8 mouse cellular contexts compared by ENCODE assay signal in genomic region chr9:100582883-100583575, GRCm38 (mm10). TPM values are rescaled to one million over a fixed set of nuclear protein-coding genes. Genes with fewer than 3 reads are reported as not detected.
A peak's percentile ranks its signal among the peaks of the same experiment; 100 is the strongest.
DNase-seq lines count a peak whose midpoint lies in the region; ATAC-seq lines count a peak whose summit lies in the region.

No protein-coding gene starts in this region.

- H3K4me1 ChIP-seq in heart, embryonic 15.5 days (replicated peaks): peaks cover 23% of the 10 kb centered on the region

- H3K36me3 ChIP-seq in heart, embryonic 15.5 days: no peaks in the 10 kb centered on the region

- intact Hi-C loops in left cerebral cortex, postnatal 10 days (cut with DNase I): no loop called here

- WGBS in heart, embryonic 15.5 days: 49% methylated on average over 13 of the region's 13 CpGs

- no peak overlapping the region for H3K4me3 ChIP-seq in heart, embryonic 15.5 days

- peak overlapping the region; percentile 57 for H3K27ac ChIP-seq in heart, embryonic 15.5 days

- peak overlapping the region; percentile 23; the same call in 1 of the 2 replicates for H3K4me2 ChIP-seq in heart, embryonic 15.5 days

- no peaks in the 10 kb centered on the region for H3K9me3 ChIP-seq in heart, embryonic 15.5 days (replicated peaks)

- no peak for DNase-seq in heart, adult 8-10 months (ENCODE audit: low spot score)
- DNase-seq in adrenal gland, adult 2 months: peak; percentile 74
- peak; percentile 69 for DNase-seq in kidney, adult 11 months
- DNase-seq in lung, postnatal 25 days (ENCODE audit: low spot score): peak; percentile 85
- DNase-seq in spleen, postnatal 36 days (ENCODE audit: low spot score in 2 of 2): no peak
- no peak for DNase-seq in left cerebral cortex, postnatal 10 days (ENCODE audit: extremely low spot score in 1 of 2, low spot score in 2 of 2)
- DNase-seq in left cerebral cortex, adult 18-20 months (ENCODE audit: low spot score in 2 of 2): no peak

- H3K9ac ChIP-seq in heart, embryonic 15.5 days: no peak overlapping the region

- ATAC-seq in heart, embryonic 15.5 days (replicated peaks; ENCODE audit: insufficient number of reproducible peaks, insufficient read depth, low FRiP score, low read depth): peak; percentile 58; the same call in 1 of the 2 replicates

- H3K27me3 ChIP-seq in heart, embryonic 15.5 days: no peaks in the 10 kb centered on the region

RNA-seq across cellular contexts. Expression of gene Slc35g2, which starts 12.1 kb away (rescaled TPM):
- 8.8 and 9.0 TPM in 2 replicates for polyA plus RNA-seq in heart, embryonic 15.5 days (2015; fragmentation: Nextera tagmentation; extraction: Ambion mirVana)
- 1 to 10 TPM; 2.8 to 4.0 (median 3.2) TPM for total RNA-seq in heart, adult 8-10 months (2022)
- total RNA-seq in adrenal gland, adult 2 months (2021): 10 to 100 TPM in 1 of 2 experiments, 1 to 10 TPM in 1; 6.2 to 13.2 TPM
- polyA plus RNA-seq in adrenal gland, adult 2 months (2012; rRNA removed): 0.95 and 1.8 TPM in 2 replicates
- total RNA-seq in left cerebral cortex, postnatal 10 days (2021): 10 to 100 TPM; 11.7 to 13.2 TPM
- 10 to 100 TPM; 24.9 to 25.1 TPM for total RNA-seq in left cerebral cortex, adult 18-20 months (2021)

RNA-seq across cellular contexts. Expression of gene Stag1, which starts 14.6 kb away (rescaled TPM):
- 23.5 and 27.7 TPM in 2 replicates for polyA plus RNA-seq in heart, embryonic 15.5 days (2015; fragmentation: Nextera tagmentation; extraction: Ambion mirVana)
- 10 to 100 TPM; 20.8 to 31.7 (median 27.6) TPM for total RNA-seq in heart, adult 8-10 months (2022)
- 10 to 100 TPM; 29.1 to 37.7 TPM for total RNA-seq in adrenal gland, adult 2 months (2021)
- polyA plus RNA-seq in adrenal gland, adult 2 months (2012; rRNA removed): 1.7 and 2.7 TPM in 2 replicates
- total RNA-seq in left cerebral cortex, postnatal 10 days (2021): 10 to 100 TPM; 33.5 to 39.1 TPM
- 10 to 100 TPM; 69.0 to 70.1 TPM for total RNA-seq in left cerebral cortex, adult 18-20 months (2021)

RNA-seq across cellular contexts. Expression of gene Nck1, which starts 37.1 kb away (rescaled TPM):
- 53.0 and 57.1 TPM in 2 replicates for polyA plus RNA-seq in heart, embryonic 15.5 days (2015; fragmentation: Nextera tagmentation; extraction: Ambion mirVana)
- 10 to 100 TPM; 37.5 to 45.2 (median 42.9) TPM for total RNA-seq in heart, adult 8-10 months (2022)
- 10 to 100 TPM; 45.5 to 46.7 TPM for total RNA-seq in adrenal gland, adult 2 months (2021)
- polyA plus RNA-seq in adrenal gland, adult 2 months (2012; rRNA removed): 0.29 and 0.39 TPM in 2 replicates
- 10 to 100 TPM; 27.5 to 27.8 TPM for total RNA-seq in left cerebral cortex, postnatal 10 days (2021)
- total RNA-seq in left cerebral cortex, adult 18-20 months (2021): 10 to 100 TPM; 36.5 to 39.0 TPM

Comparison
In these comparisons a context has a peak if more than half of its experiments do, and no peak if none do; other contexts are left out.
1. DNase-seq: peak in adrenal gland, adult 2 months (single experiment), kidney, adult 11 months (single experiment) and lung, postnatal 25 days (single experiment); none in heart, adult 8-10 months (single experiment), spleen, postnatal 36 days (0 of 2), left cerebral cortex, postnatal 10 days (0 of 2) and left cerebral cortex, adult 18-20 months (0 of 2).